Mouse (Mus musculus) lung, embryonic 15.5 days (tissue): ENCODE measurements around the gene Trp63. TPM values are rescaled to one million over a fixed set of nuclear protein-coding genes. Genes with fewer than 3 reads are reported as not detected.

Experiments
- ATAC-seq: fragments of 200-750 bp; cut with Nextera tagmentation; 2 replicates; pipeline ENCODE4 v1.8.0; 2017; ENCODE audit warnings: moderate number of reproducible peaks, borderline replicate concordance; ENCODE audit not compliant: low FRiP score, low TSS enrichment; ENCODE audit errors: extremely low read depth
- H3K27ac ChIP-seq: fragments of 300-500 bp; sonication (generic); 2 replicates; pipeline ENCODE4 v1.5.1; 2015; ENCODE audit warnings: moderate library complexity, mild to moderate bottlenecking, inconsistent platforms
- H3K27me3 ChIP-seq: fragments of 300-500 bp; sonication (generic); 2 replicates; pipeline ENCODE4 v1.6.1; 2015; ENCODE audit warnings: inconsistent platforms
- H3K36me3 ChIP-seq: fragments of 300-500 bp; sonication (generic); 2 replicates; pipeline ENCODE4 v1.6.1; 2015; ENCODE audit warnings: inconsistent platforms
- H3K4me1 ChIP-seq: fragments of 300-500 bp; sonication (generic); 2 replicates; pipeline ENCODE4 v1.6.1; 2015; ENCODE audit warnings: inconsistent platforms
- H3K4me2 ChIP-seq: fragments of 300-500 bp; sonication (generic); 2 replicates; pipeline ENCODE4 v1.6.1; 2015; ENCODE audit warnings: inconsistent platforms, mild to moderate bottlenecking, moderate library complexity
- H3K4me3 ChIP-seq: fragments of 300-500 bp; sonication (generic); 2 replicates; pipeline ENCODE4 v1.5.1; 2015; ENCODE audit warnings: mild to moderate bottlenecking, inconsistent platforms
- H3K9ac ChIP-seq: fragments of 300-500 bp; sonication (generic); 2 replicates; pipeline ENCODE4 v1.6.1; 2015; ENCODE audit warnings: inconsistent platforms
- H3K9me3 ChIP-seq: fragments of 300-500 bp; sonication (generic); 2 replicates; pipeline ENCODE4 v1.6.1; 2016; ENCODE audit warnings: inconsistent platforms
- WGBS: fragments of 180-500 bp; shearing (Covaris S2); methylation state at CpG from one replicate; pipeline ENCODE4 v1.1.7; 2015; 5-methylcytosine and 5-hydroxymethylcytosine counted together
- polyA plus RNA-seq: library from polyadenylated mRNA; unstranded; fragments of >200 nt; fragmentation: Nextera tagmentation; extraction: Ambion mirVana; gene quantifications from 2 replicates; pipeline ENCODE4 v1.2.1, GENCODE M21; 2015

Trp63 gene
- polyA plus RNA-seq, 1 experiment from 2014 or later, result 4.1 TPM

DNA sequence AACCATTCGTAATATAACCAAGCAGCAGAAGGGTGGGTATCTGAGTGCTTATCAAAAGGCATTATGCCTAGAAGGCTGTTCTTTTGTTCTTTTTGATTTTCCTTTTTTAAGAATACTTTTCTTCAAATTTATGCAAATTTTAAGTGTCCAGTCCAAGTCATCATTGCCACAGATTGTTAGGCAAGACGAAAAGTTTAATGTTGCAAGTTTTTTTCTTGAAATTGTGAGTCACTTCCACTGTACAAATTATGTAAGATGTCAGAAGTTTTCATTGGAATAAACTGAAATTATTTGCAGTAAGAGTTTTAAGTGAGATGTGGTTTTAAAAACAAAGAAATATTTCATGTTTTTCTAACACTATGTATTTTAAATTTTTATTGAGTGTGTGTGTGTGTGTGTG lies 100.7 kb downstream of the Trp63 start:
- H3K27ac ChIP-seq, result no peak overlapping the region
- no peaks in the 10 kb centered on the region for H3K27me3 ChIP-seq
- 75% methylated on average over 2 of the region's 2 CpGs for WGBS
- no peaks in the 10 kb centered on the region for H3K9me3 ChIP-seq
- H3K4me3 ChIP-seq, result no peak overlapping the region
- no peak overlapping the region for H3K9ac ChIP-seq
- H3K4me2 ChIP-seq, result no peak overlapping the region
- ATAC-seq, result no peak
- no peaks in the 10 kb centered on the region for H3K36me3 ChIP-seq
- peaks cover 7% of the 10 kb centered on the region; the same call in 1 of the 2 replicates for H3K4me1 ChIP-seq

DNA sequence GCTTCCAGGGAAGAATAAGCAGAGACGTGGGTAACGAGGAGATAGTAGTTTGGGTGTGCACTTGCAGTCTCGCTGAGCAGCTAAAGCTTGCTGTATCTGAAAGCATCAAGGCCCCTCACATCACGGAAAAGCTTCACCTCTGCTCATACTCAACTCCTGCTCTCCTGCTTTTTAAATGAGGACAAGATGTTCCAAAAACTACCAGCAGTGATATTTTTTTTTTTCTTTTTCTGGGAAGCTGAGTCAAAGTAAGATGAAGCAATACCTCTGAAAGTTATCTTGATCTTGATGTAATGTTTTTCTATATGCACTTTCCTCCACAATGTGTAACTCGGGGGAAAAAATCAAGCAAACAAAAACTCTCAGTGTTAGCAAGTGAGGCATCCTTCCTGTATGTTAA lies 102.9 kb downstream of the Trp63 start:
- ATAC-seq, result no peak
- 71% methylated on average over 5 of the region's 5 CpGs for WGBS

GRCm38 (mm10) chr16:25792640-25793266 lies 109.2 kb downstream of the Trp63 start:
- no peaks in the 10 kb centered on the region for H3K27me3 ChIP-seq
- no peaks in the 10 kb centered on the region for H3K4me1 ChIP-seq
- H3K9me3 ChIP-seq, result no peaks in the 10 kb centered on the region
- no peak overlapping the region for H3K4me2 ChIP-seq
- no peak overlapping the region for H3K9ac ChIP-seq
- WGBS, result 67% methylated on average over 5 of the region's 5 CpGs
- no peaks in the 10 kb centered on the region for H3K36me3 ChIP-seq
- H3K4me3 ChIP-seq, result no peak overlapping the region
- H3K27ac ChIP-seq, result peak overlapping the region; percentile 24; the same call in 1 of the 2 replicates
- ATAC-seq, result no peak

More for the DNA sequence above, 102.9 kb downstream of the Trp63 start:
- Histone ChIP-seq H3K4me2 (no peak overlapping the region), H3K4me1 (no peaks in the 10 kb centered on the region), H3K27me3 (no peaks in the 10 kb centered on the region), H3K4me3 (no peak overlapping the region), H3K27ac (no peak overlapping the region), H3K36me3 (no peaks in the 10 kb centered on the region), H3K9me3 (no peaks in the 10 kb centered on the region), H3K9ac (no peak overlapping the region)

GRCm38 (mm10) chr16:25797732-25798294 lies 114.2 kb downstream of the Trp63 start:
- Histone ChIP-seq H3K4me1 (peaks cover 1% of the 10 kb centered on the region; the same call in 1 of the 2 replicates), H3K9me3 (no peaks in the 10 kb centered on the region), H3K36me3 (no peaks in the 10 kb centered on the region), H3K4me2 (no peak overlapping the region), H3K4me3 (no peak overlapping the region), H3K9ac (no peak overlapping the region), H3K27ac (no peak overlapping the region), H3K27me3 (no peaks in the 10 kb centered on the region)
- WGBS, result 67% methylated on average over 4 of the region's 4 CpGs
- no peak for ATAC-seq

GRCm38 (mm10) chr16:25799618-25800017 lies 116.1 kb downstream of the Trp63 start:
- H3K4me2 ChIP-seq, result no peak overlapping the region
- no peaks in the 10 kb centered on the region for H3K27me3 ChIP-seq
- no peaks in the 10 kb centered on the region for H3K36me3 ChIP-seq
- no peaks in the 10 kb centered on the region for H3K9me3 ChIP-seq
- H3K4me1 ChIP-seq, result peaks cover 3% of the 10 kb centered on the region; the same call in 1 of the 2 replicates
- ATAC-seq, result no peak
- H3K9ac ChIP-seq, result no peak overlapping the region
- no peak overlapping the region for H3K27ac ChIP-seq
- H3K4me3 ChIP-seq, result no peak overlapping the region

DNA sequence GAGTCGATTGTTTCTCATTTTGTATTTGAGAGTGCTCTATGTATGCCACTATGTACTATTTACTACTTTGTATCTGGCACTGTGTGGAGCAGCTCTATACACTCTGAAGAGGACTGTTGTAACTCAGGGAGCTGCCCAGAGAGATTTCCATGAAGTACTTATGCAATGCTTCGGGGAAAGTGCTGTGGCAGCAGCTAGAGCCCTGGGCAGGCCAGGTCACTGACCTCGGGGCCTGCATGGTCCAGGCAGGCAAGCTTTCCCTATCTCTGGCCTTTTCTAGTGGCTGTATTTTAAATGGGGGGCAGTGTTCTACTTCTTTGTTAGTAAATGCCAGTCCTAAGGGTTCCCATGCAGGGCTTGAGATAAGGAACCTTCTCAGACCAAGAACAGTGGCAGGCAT lies 121.4 kb downstream of the Trp63 start:
- Histone ChIP-seq H3K4me3 (no peak overlapping the region), H3K4me2 (no peak overlapping the region), H3K9me3 (no peaks in the 10 kb centered on the region), H3K27me3 (no peaks in the 10 kb centered on the region), H3K36me3 (no peaks in the 10 kb centered on the region), H3K9ac (no peak overlapping the region), H3K4me1 (peaks cover 3% of the 10 kb centered on the region; the same call in 1 of the 2 replicates), H3K27ac (no peak overlapping the region)
- WGBS, result 63% methylated on average over 3 of the region's 3 CpGs
- ATAC-seq, result no peak

DNA sequence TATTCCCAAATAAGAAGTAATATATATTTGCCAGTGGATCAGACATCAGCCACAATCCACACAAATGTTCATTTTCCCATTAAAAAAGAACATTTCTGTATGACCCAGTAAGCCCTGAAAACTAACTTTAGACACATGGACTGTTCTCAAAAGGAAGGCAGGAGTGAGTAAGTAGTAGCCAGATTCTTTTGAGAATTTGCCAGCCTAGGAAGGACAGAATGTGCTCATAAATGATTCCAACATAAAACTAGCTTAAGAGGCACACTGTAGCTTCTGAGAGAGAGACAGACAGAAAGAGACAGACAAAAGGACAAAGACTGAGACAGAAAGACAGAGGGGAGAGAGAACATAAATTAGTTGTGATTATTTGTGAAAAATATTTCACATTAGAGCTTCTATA lies 123.6 kb downstream of the Trp63 start:
- Histone ChIP-seq H3K27ac (no peak overlapping the region), H3K36me3 (no peaks in the 10 kb centered on the region), H3K4me1 (peaks cover 3% of the 10 kb centered on the region; the same call in 1 of the 2 replicates), H3K4me2 (no peak overlapping the region), H3K4me3 (no peak overlapping the region), H3K9me3 (no peaks in the 10 kb centered on the region), H3K27me3 (no peaks in the 10 kb centered on the region), H3K9ac (no peak overlapping the region)
- no peak for ATAC-seq

DNA sequence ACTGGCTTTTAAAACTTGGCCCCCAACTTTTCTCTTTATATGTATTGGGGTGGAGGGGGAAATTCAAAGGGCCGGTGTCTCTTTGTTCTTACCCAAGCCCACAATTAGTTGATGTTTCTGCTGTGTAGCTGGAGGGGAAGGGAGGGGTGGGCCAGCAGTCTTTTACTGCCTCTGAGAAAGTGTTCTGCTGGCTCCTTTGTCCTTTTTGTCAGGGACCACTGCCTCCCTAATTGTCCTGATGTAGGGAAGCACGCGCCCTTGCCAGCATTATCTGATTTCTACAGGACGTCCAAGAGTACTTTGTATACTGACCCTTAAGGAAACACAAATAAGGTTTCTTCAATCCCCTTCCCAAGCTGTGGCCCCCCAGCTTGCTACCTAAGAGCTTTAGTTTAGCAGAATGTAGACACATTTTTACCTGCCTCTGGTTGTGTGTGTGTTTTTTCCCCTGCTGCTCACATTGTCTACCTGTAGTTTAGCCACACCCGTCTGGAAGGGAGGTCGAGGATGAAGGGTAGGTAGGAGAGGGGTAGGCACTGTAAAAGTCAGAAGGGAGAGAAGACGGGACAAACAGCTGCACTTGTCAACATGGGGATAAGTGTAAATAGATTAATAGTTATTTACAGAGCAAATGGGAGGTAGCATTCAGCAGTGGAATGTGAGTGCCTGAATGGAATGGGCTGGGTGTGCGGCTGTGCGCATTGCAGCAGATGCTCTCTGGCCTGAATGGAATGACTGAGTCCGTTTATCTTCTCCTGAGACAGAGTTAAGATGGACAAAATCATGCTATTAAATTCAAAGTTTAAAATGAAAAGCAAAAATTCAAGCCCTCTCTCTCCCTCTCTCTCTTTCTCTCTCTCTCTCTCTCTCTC lies 134.4 kb downstream of the Trp63 start:
- H3K4me3 ChIP-seq, result no peak overlapping the region
- WGBS, result 45% methylated on average over 10 of the region's 10 CpGs
- no peaks in the 10 kb centered on the region for H3K9me3 ChIP-seq
- no peaks in the 10 kb centered on the region for H3K36me3 ChIP-seq
- no peak overlapping the region for H3K27ac ChIP-seq
- no peak for ATAC-seq
- H3K27me3 ChIP-seq, result no peaks in the 10 kb centered on the region
- H3K4me2 ChIP-seq, result no peak overlapping the region
- no peaks in the 10 kb centered on the region for H3K4me1 ChIP-seq
- no peak overlapping the region for H3K9ac ChIP-seq

DNA sequence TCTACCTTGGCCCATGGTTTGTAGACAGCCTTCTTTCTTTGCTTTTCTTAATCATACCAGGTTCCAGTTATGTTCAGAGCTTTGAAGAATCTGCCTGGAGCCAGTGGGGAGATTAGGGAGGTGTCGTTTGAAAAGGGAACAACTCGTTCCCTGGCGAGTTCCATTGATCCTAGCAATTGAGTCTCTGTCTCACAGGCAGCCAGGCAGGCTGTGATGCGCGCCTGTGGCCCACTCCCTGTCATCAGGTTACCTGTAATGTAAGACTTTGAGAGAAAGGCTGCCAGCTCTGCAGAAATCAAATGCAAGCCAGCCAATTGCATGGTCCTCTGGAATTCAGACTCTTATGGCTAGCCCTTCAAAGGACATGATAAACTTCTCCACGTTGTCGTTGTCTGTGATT lies 142.5 kb downstream of the Trp63 start:
- H3K9ac ChIP-seq, result no peak overlapping the region

DNA sequence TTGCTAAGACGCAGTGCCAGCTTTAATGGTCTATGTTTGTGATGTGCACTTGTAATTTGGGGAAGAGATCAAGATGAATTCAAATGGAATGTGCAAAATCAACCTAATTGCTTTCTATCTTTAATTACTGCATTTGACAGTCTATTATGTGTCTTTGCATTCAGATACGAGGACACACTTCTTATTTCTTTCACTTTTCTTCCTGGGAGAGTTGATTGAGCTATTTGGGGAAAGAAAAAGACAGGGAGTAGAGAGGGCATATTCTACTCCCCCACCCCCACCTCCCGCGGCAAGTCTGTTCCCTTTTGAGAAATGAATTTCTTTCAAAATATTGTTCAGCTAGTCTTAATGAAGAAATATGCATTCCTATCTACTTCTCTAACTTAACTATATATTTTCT lies 149.0 kb downstream of the Trp63 start:
- 78% methylated on average over 4 of the region's 4 CpGs for WGBS
- Histone ChIP-seq H3K4me3 (no peak overlapping the region), H3K27ac (no peak overlapping the region), H3K4me1 (no peaks in the 10 kb centered on the region), H3K9ac (no peak overlapping the region), H3K9me3 (no peaks in the 10 kb centered on the region), H3K36me3 (no peaks in the 10 kb centered on the region), H3K4me2 (no peak overlapping the region), H3K27me3 (no peaks in the 10 kb centered on the region)
- ATAC-seq, result no peak

More for the DNA sequence above, 142.5 kb downstream of the Trp63 start:
- no peak overlapping the region for H3K4me2 ChIP-seq
- H3K9me3 ChIP-seq, result no peaks in the 10 kb centered on the region
- WGBS, result 40% methylated on average over 7 of the region's 7 CpGs
- H3K36me3 ChIP-seq, result no peaks in the 10 kb centered on the region
- no peak overlapping the region for H3K27ac ChIP-seq
- no peak overlapping the region for H3K4me3 ChIP-seq
- no peaks in the 10 kb centered on the region for H3K4me1 ChIP-seq
- H3K27me3 ChIP-seq, result no peaks in the 10 kb centered on the region
- ATAC-seq, result no peak

- 68% methylated on average over 3 of the region's 3 CpGs for WGBS
- Histone ChIP-seq H3K9me3 (no peaks in the 10 kb centered on the region), H3K9ac (no peak overlapping the region), H3K4me2 (no peak overlapping the region), H3K36me3 (no peaks in the 10 kb centered on the region), H3K27me3 (no peaks in the 10 kb centered on the region), H3K4me1 (no peaks in the 10 kb centered on the region), H3K4me3 (no peak overlapping the region), H3K27ac (no peak overlapping the region)
- ATAC-seq, result no peak
Observed at GRCm38 (mm10) chr16:25835301-25835700, 151.7 kb downstream of the Trp63 start.

- no peak overlapping the region for H3K27ac ChIP-seq
Observed at GRCm38 (mm10) chr16:25835723-25836122, 152.2 kb downstream of the Trp63 start.

More at GRCm38 (mm10) chr16:25835723-25836122, 152.2 kb downstream of the Trp63 start:
- H3K9ac ChIP-seq, result no peak overlapping the region
- 40% methylated on average over 5 of the region's 5 CpGs for WGBS
- no peaks in the 10 kb centered on the region for H3K36me3 ChIP-seq
- no peaks in the 10 kb centered on the region for H3K27me3 ChIP-seq
- no peak overlapping the region for H3K4me3 ChIP-seq
- H3K4me2 ChIP-seq, result no peak overlapping the region
- no peaks in the 10 kb centered on the region for H3K9me3 ChIP-seq
- no peak for ATAC-seq
- no peaks in the 10 kb centered on the region for H3K4me1 ChIP-seq
